Mouse (Mus musculus) intestine, embryonic 15.5 days (tissue): ENCODE measurements around the gene Nacad. TPM values are rescaled to one million over a fixed set of nuclear protein-coding genes. Genes with fewer than 3 reads are reported as not detected.
A peak's percentile ranks its signal among the peaks of the same experiment; 100 is the strongest.

ENCODE experiments used
- ATAC-seq: fragments of 200-750 bp; cut with Nextera tagmentation; 2 replicates; pipeline ENCODE4 v1.8.0; 2017; ENCODE audit warnings: moderate TSS enrichment, moderate library complexity
- H3K27ac ChIP-seq: fragments of 300-500 bp; sonication (generic); 2 replicates; pipeline ENCODE4 v1.5.1; 2015; ENCODE audit warnings: mild to moderate bottlenecking, inconsistent platforms
- H3K27me3 ChIP-seq: fragments of 300-500 bp; sonication (generic); replicated peaks from 2 replicates; pipeline ENCODE4 v1.6.1; 2015; ENCODE audit warnings: inconsistent platforms
- H3K36me3 ChIP-seq: fragments of 300-500 bp; sonication (generic); 2 replicates; pipeline ENCODE4 v1.6.1; 2015; ENCODE audit warnings: inconsistent platforms
- H3K4me1 ChIP-seq: fragments of 300-500 bp; sonication (generic); replicated peaks from 2 replicates; pipeline ENCODE4 v1.6.1; 2015; ENCODE audit warnings: inconsistent platforms
- H3K4me2 ChIP-seq: fragments of 300-500 bp; sonication (generic); replicated peaks from 2 replicates; pipeline ENCODE4 v1.6.1; 2015; ENCODE audit warnings: mild to moderate bottlenecking, inconsistent platforms
- H3K4me3 ChIP-seq: fragments of 300-500 bp; sonication (generic); replicated peaks from 2 replicates; pipeline ENCODE4 v1.5.1; 2015; ENCODE audit warnings: inconsistent platforms
- H3K9ac ChIP-seq: fragments of 300-500 bp; sonication (generic); 2 replicates; pipeline ENCODE4 v1.6.1; 2015; ENCODE audit warnings: inconsistent platforms
- H3K9me3 ChIP-seq: fragments of 300-500 bp; sonication (generic); 2 replicates; pipeline ENCODE4 v1.6.1; 2016; ENCODE audit warnings: inconsistent platforms
- WGBS: fragments of 180-500 bp; shearing (Covaris S2); methylation state at CpG from one replicate; pipeline ENCODE4 v1.1.7; 2015; 5-methylcytosine and 5-hydroxymethylcytosine counted together
- polyA plus RNA-seq: library from polyadenylated mRNA; unstranded; fragments of >200 nt; fragmentation: Nextera tagmentation; extraction: Ambion mirVana; gene quantifications from 2 replicates; pipeline ENCODE4 v1.2.1, GENCODE M21; 2015

Gene Nacad
- polyA plus RNA-seq, 1 experiment from 2014 or later, result 6.3 TPM

GRCm38 (mm10) chr11:6590933-6591675 lies 14.7 kb downstream of the Nacad start:
- H3K9ac ChIP-seq, result no peak overlapping the region
- no peak for ATAC-seq
- WGBS, result 90% methylated on average over 10 of the region's 10 CpGs
- H3K36me3 ChIP-seq, result peaks cover 56% of the 10 kb centered on the region
- H3K9me3 ChIP-seq, result no peaks in the 10 kb centered on the region
- H3K27me3 ChIP-seq, result no peaks in the 10 kb centered on the region
- H3K4me1 ChIP-seq, result no peaks in the 10 kb centered on the region
- no peak overlapping the region for H3K4me2 ChIP-seq
- no peak overlapping the region for H3K4me3 ChIP-seq
- no peak overlapping the region for H3K27ac ChIP-seq

GRCm38 (mm10) chr11:6589838-6590237 lies 16.0 kb downstream of the Nacad start:
- Histone ChIP-seq H3K4me1 (no peaks in the 10 kb centered on the region), H3K27ac (no peak overlapping the region), H3K27me3 (no peaks in the 10 kb centered on the region), H3K36me3 (peaks cover 46% of the 10 kb centered on the region), H3K9me3 (no peaks in the 10 kb centered on the region), H3K4me3 (no peak overlapping the region), H3K4me2 (no peak overlapping the region), H3K9ac (no peak overlapping the region)
- ATAC-seq, result no peak
- WGBS, result 82% methylated on average over 7 of the region's 7 CpGs

GRCm38 (mm10) chr11:6588295-6588694 lies 17.6 kb downstream of the Nacad start:
- no peaks in the 10 kb centered on the region for H3K9me3 ChIP-seq
- peaks cover 35% of the 10 kb centered on the region for H3K36me3 ChIP-seq
- H3K9ac ChIP-seq, result no peak overlapping the region
- H3K4me2 ChIP-seq, result no peak overlapping the region
- WGBS, result 87% methylated on average over 7 of the region's 7 CpGs
- no peaks in the 10 kb centered on the region for H3K27me3 ChIP-seq
- no peak overlapping the region for H3K4me3 ChIP-seq
- H3K27ac ChIP-seq, result no peak overlapping the region
- ATAC-seq, result no peak
- no peaks in the 10 kb centered on the region for H3K4me1 ChIP-seq

GRCm38 (mm10) chr11:6587249-6587940 lies 18.5 kb downstream of the Nacad start:
- Histone ChIP-seq H3K27ac (peak overlapping the region; percentile 44; the same call in 1 of the 2 replicates), H3K9me3 (no peaks in the 10 kb centered on the region), H3K4me3 (no peak overlapping the region), H3K36me3 (peaks cover 26% of the 10 kb centered on the region; the same call in 1 of the 2 replicates), H3K4me1 (no peaks in the 10 kb centered on the region), H3K27me3 (no peaks in the 10 kb centered on the region), H3K4me2 (no peak overlapping the region), H3K9ac (no peak overlapping the region)
- peak; percentile 32 for ATAC-seq
- WGBS, result 83% methylated on average over 7 of the region's 7 CpGs

- Histone ChIP-seq H3K27ac (no peak overlapping the region), H3K9me3 (no peaks in the 10 kb centered on the region), H3K36me3 (peaks cover 22% of the 10 kb centered on the region; the same call in 1 of the 2 replicates), H3K9ac (no peak overlapping the region), H3K4me2 (no peak overlapping the region), H3K4me3 (no peak overlapping the region), H3K4me1 (no peaks in the 10 kb centered on the region), H3K27me3 (no peaks in the 10 kb centered on the region)
- WGBS, result 83% methylated on average over 3 of the region's 3 CpGs
- no peak for ATAC-seq
Observed at GRCm38 (mm10) chr11:6586660-6587059, 19.2 kb downstream of the Nacad start.

GRCm38 (mm10) chr11:6585748-6586147 lies 20.1 kb downstream of the Nacad start:
- Histone ChIP-seq H3K27ac (no peak overlapping the region), H3K4me2 (no peak overlapping the region), H3K4me3 (no peak overlapping the region), H3K9ac (no peak overlapping the region), H3K4me1 (no peaks in the 10 kb centered on the region), H3K36me3 (peaks cover 19% of the 10 kb centered on the region; the same call in 1 of the 2 replicates), H3K27me3 (no peaks in the 10 kb centered on the region), H3K9me3 (no peaks in the 10 kb centered on the region)
- WGBS, result 89% methylated on average over 8 of the region's 8 CpGs
- no peak for ATAC-seq

GRCm38 (mm10) chr11:6581560-6581959 lies 24.3 kb downstream of the Nacad start:
- no peak overlapping the region for H3K9ac ChIP-seq
- WGBS, result 89% methylated on average over 2 of the region's 2 CpGs
- peaks cover 3% of the 10 kb centered on the region; the same call in 1 of the 2 replicates for H3K36me3 ChIP-seq
- H3K4me2 ChIP-seq, result no peak overlapping the region
- H3K9me3 ChIP-seq, result no peaks in the 10 kb centered on the region
- H3K27me3 ChIP-seq, result no peaks in the 10 kb centered on the region
- no peaks in the 10 kb centered on the region for H3K4me1 ChIP-seq
- H3K4me3 ChIP-seq, result no peak overlapping the region
- H3K27ac ChIP-seq, result no peak overlapping the region
- ATAC-seq, result no peak

GRCm38 (mm10) chr11:6580065-6580750 lies 25.6 kb downstream of the Nacad start:
- Histone ChIP-seq H3K27ac (no peak overlapping the region), H3K9me3 (no peaks in the 10 kb centered on the region), H3K4me3 (no peak overlapping the region), H3K9ac (no peak overlapping the region), H3K4me1 (no peaks in the 10 kb centered on the region), H3K36me3 (peaks cover 7% of the 10 kb centered on the region; the same call in 1 of the 2 replicates), H3K4me2 (no peak overlapping the region), H3K27me3 (no peaks in the 10 kb centered on the region)
- ATAC-seq, result no peak; the same call in 1 of the 2 replicates
- 64% methylated on average over 4 of the region's 4 CpGs for WGBS

GRCm38 (mm10) chr11:6579361-6579760 lies 26.5 kb downstream of the Nacad start:
- Histone ChIP-seq H3K4me2 (no peak overlapping the region), H3K27ac (no peak overlapping the region), H3K36me3 (peaks cover 7% of the 10 kb centered on the region; the same call in 1 of the 2 replicates), H3K4me3 (no peak overlapping the region), H3K9me3 (no peaks in the 10 kb centered on the region), H3K27me3 (no peaks in the 10 kb centered on the region), H3K9ac (no peak overlapping the region), H3K4me1 (no peaks in the 10 kb centered on the region)
- no peak for ATAC-seq
- WGBS, result 88% methylated on average over 7 of the region's 7 CpGs

GRCm38 (mm10) chr11:6576151-6576550 lies 29.7 kb downstream of the Nacad start:
- ATAC-seq, result no peak
- no peak overlapping the region for H3K9ac ChIP-seq
- no peaks in the 10 kb centered on the region for H3K4me1 ChIP-seq
- H3K4me2 ChIP-seq, result no peak overlapping the region
- 80% methylated on average over 3 of the region's 3 CpGs for WGBS
- no peak overlapping the region for H3K27ac ChIP-seq
- H3K27me3 ChIP-seq, result no peaks in the 10 kb centered on the region
- H3K36me3 ChIP-seq, result peaks cover 12% of the 10 kb centered on the region; the same call in 1 of the 2 replicates
- no peak overlapping the region for H3K4me3 ChIP-seq
- H3K9me3 ChIP-seq, result no peaks in the 10 kb centered on the region

GRCm38 (mm10) chr11:6569410-6569777 lies 36.5 kb downstream of the Nacad start:
- H3K4me2 ChIP-seq, result no peak overlapping the region
- no peaks in the 10 kb centered on the region for H3K27me3 ChIP-seq
- H3K27ac ChIP-seq, result no peak overlapping the region
- peak; percentile 14; the same call in 1 of the 2 replicates for ATAC-seq
- 57% methylated on average over 3 of the region's 3 CpGs for WGBS
- H3K4me1 ChIP-seq, result peaks cover 13% of the 10 kb centered on the region
- no peak overlapping the region for H3K4me3 ChIP-seq
- peaks cover 11% of the 10 kb centered on the region; the same call in 1 of the 2 replicates for H3K36me3 ChIP-seq
- H3K9ac ChIP-seq, result no peak overlapping the region
- H3K9me3 ChIP-seq, result no peaks in the 10 kb centered on the region
